Mouse (Mus musculus) limb, embryonic 13.5 days (tissue): ENCODE results near the gene Rab11fip4. TPM values are rescaled to one million over a fixed set of nuclear protein-coding genes. Genes with fewer than 3 reads are reported as not detected.

ENCODE experiments used
- ATAC-seq: fragments of 200-750 bp; cut with Nextera tagmentation; 2 replicates; pipeline ENCODE4 v1.8.0; 2017; ENCODE audit warnings: low read depth, moderate number of reproducible peaks, moderate TSS enrichment; ENCODE audit not compliant: low FRiP score
- H3K27ac ChIP-seq: fragments of 300-500 bp; sonication (generic); 2 replicates; pipeline ENCODE4 v1.5.1; 2015; ENCODE audit warnings: inconsistent platforms, mild to moderate bottlenecking, moderate library complexity
- H3K27me3 ChIP-seq: fragments of 300-500 bp; sonication (generic); 2 replicates; pipeline ENCODE4 v1.6.1; 2015; ENCODE audit warnings: mild to moderate bottlenecking, inconsistent platforms
- H3K36me3 ChIP-seq: fragments of 300-500 bp; sonication (generic); 2 replicates; pipeline ENCODE4 v1.6.1; 2015; ENCODE audit warnings: inconsistent platforms, mild to moderate bottlenecking, moderate library complexity
- H3K4me1 ChIP-seq: fragments of 300-500 bp; sonication (generic); 2 replicates; pipeline ENCODE4 v1.6.1; 2015; ENCODE audit warnings: inconsistent platforms
- H3K4me2 ChIP-seq: fragments of 300-500 bp; sonication (generic); replicated peaks from 2 replicates; pipeline ENCODE4 v1.6.1; 2015; ENCODE audit warnings: inconsistent platforms, mild to moderate bottlenecking, moderate library complexity
- H3K4me3 ChIP-seq: fragments of 300-500 bp; sonication (generic); 2 replicates; pipeline ENCODE4 v1.5.1; 2015; ENCODE audit warnings: moderate library complexity, mild to moderate bottlenecking, inconsistent platforms
- H3K9ac ChIP-seq: fragments of 300-500 bp; sonication (generic); 2 replicates; pipeline ENCODE4 v1.6.1; 2015; ENCODE audit warnings: mild to moderate bottlenecking, inconsistent platforms
- H3K9me3 ChIP-seq: fragments of 300-500 bp; sonication (generic); 2 replicates; pipeline ENCODE4 v1.6.1; 2016; ENCODE audit warnings: inconsistent platforms
- WGBS: fragments of 180-500 bp; shearing (Covaris S2); methylation state at CpG from one replicate; pipeline ENCODE4 v1.1.7; 2015; 5-methylcytosine and 5-hydroxymethylcytosine counted together
- polyA plus RNA-seq: library from polyadenylated mRNA; unstranded; fragments of >200 nt; fragmentation: Nextera tagmentation; extraction: Ambion mirVana; gene quantifications from 2 replicates; pipeline ENCODE4 v1.2.1, GENCODE M21; 2015

The Rab11fip4 gene
- polyA plus RNA-seq, 1 experiment from 2014 or later, result 12.4 TPM

GRCm38 (mm10) chr11:79660361-79661205 lies 69.6 kb downstream of the Rab11fip4 start:
- WGBS, result under 1% methylated on average over 67 of the region's 69 CpGs
- H3K4me1 ChIP-seq, result peaks cover 46% of the 10 kb centered on the region
- peak overlapping the region; percentile 66 for H3K4me3 ChIP-seq
- peak overlapping the region; percentile 69 for H3K27ac ChIP-seq
- no peaks in the 10 kb centered on the region for H3K27me3 ChIP-seq
- peak overlapping the region; percentile 82 for H3K9ac ChIP-seq
- peak; percentile 87 for ATAC-seq
- peak overlapping the region; percentile 94 for H3K4me2 ChIP-seq
- H3K36me3 ChIP-seq, result no peaks in the 10 kb centered on the region
- H3K9me3 ChIP-seq, result no peaks in the 10 kb centered on the region

- H3K9ac ChIP-seq, result peak overlapping the region; percentile 82
- H3K27me3 ChIP-seq, result no peaks in the 10 kb centered on the region
- no peaks in the 10 kb centered on the region for H3K36me3 ChIP-seq
- H3K27ac ChIP-seq, result no peak overlapping the region
- ATAC-seq, result no peak
- peaks cover 47% of the 10 kb centered on the region for H3K4me1 ChIP-seq
- peak overlapping the region; percentile 94 for H3K4me2 ChIP-seq
- 43% methylated on average over 6 of the region's 6 CpGs for WGBS
- peak overlapping the region; percentile 66 for H3K4me3 ChIP-seq
- no peaks in the 10 kb centered on the region for H3K9me3 ChIP-seq
Measured at GRCm38 (mm10) chr11:79661877-79662545, 71.0 kb downstream of the Rab11fip4 start.

GRCm38 (mm10) chr11:79663158-79663557 lies 72.1 kb downstream of the Rab11fip4 start:
- ATAC-seq, result no peak
- Histone ChIP-seq H3K36me3 (peaks cover 2% of the 10 kb centered on the region), H3K27me3 (no peaks in the 10 kb centered on the region), H3K9ac (peak overlapping the region; percentile 82), H3K4me1 (peaks cover 47% of the 10 kb centered on the region), H3K27ac (no peak overlapping the region), H3K4me3 (peak overlapping the region; percentile 66; the same call in 1 of the 2 replicates), H3K4me2 (peak overlapping the region; percentile 94), H3K9me3 (no peaks in the 10 kb centered on the region)
- WGBS, result 79% methylated on average over 9 of the region's 9 CpGs

GRCm38 (mm10) chr11:79663570-79663969 lies 72.6 kb downstream of the Rab11fip4 start:
- Histone ChIP-seq H3K27me3 (no peaks in the 10 kb centered on the region), H3K4me1 (peaks cover 51% of the 10 kb centered on the region), H3K9me3 (no peaks in the 10 kb centered on the region), H3K4me3 (no peak overlapping the region), H3K9ac (peak overlapping the region; percentile 82), H3K4me2 (peak overlapping the region; percentile 94), H3K36me3 (peaks cover 4% of the 10 kb centered on the region), H3K27ac (no peak overlapping the region)
- no peak for ATAC-seq
- WGBS, result 82% methylated on average over 7 of the region's 7 CpGs

- Histone ChIP-seq H3K9ac (no peak overlapping the region), H3K27me3 (no peaks in the 10 kb centered on the region), H3K9me3 (no peaks in the 10 kb centered on the region), H3K4me3 (no peak overlapping the region), H3K27ac (no peak overlapping the region), H3K36me3 (peaks cover 4% of the 10 kb centered on the region), H3K4me1 (peaks cover 73% of the 10 kb centered on the region), H3K4me2 (no peak overlapping the region)
- WGBS, result 80% methylated on average over 8 of the region's 8 CpGs
- no peak for ATAC-seq
Measured at GRCm38 (mm10) chr11:79666544-79666943, 75.5 kb downstream of the Rab11fip4 start.

DNA sequence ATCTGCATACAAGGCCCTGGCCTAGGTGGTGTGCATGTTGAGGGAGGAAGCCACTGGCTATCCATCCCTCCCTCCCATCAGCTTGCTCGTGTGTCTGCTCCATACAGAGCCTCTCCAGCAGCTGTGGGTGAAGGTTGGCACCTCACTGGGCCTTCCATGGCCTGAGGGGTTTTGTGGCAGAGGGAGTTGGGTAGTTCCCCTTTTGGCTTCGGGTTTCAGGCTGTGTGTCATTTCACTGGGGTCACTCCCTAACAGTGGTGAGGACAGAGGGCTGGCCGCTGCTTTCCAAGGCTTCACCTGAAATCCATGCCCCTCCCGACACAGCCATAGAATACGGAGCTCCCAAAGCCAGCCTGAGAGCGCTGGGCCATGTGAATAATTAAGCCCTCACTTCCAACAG lies 78.2 kb downstream of the Rab11fip4 start:
- H3K4me2 ChIP-seq, result no peak overlapping the region; the same call in 1 of the 2 replicates
- peak overlapping the region; percentile 45; the same call in 1 of the 2 replicates for H3K9ac ChIP-seq
- H3K27me3 ChIP-seq, result no peaks in the 10 kb centered on the region
- H3K27ac ChIP-seq, result peak overlapping the region; percentile 96
- 20% methylated on average over 6 of the region's 6 CpGs for WGBS
- ATAC-seq, result no peak; the same call in 1 of the 2 replicates
- H3K4me3 ChIP-seq, result no peak overlapping the region
- peaks cover 4% of the 10 kb centered on the region for H3K36me3 ChIP-seq
- peaks cover 71% of the 10 kb centered on the region for H3K4me1 ChIP-seq
- no peaks in the 10 kb centered on the region for H3K9me3 ChIP-seq

DNA sequence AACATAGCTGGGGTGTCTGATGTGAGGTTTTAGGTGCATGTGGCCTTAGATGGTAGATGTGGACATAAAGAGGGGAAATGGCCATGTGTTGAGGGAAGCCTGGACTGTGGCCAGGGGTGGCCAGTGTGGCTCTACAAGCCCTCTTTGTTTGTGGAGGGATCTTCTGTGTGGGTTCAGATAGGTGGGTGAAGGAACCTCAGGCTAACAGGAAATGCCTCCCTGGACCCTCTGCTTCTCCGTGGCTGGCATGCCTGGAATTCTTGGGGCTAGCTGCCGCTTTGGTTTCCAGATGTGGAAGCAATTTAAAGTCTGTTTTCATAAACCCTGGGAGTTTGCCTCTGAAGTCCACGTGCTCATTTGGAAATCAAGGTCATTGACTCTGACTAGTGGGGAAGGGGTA lies 78.9 kb downstream of the Rab11fip4 start:
- Histone ChIP-seq H3K9ac (no peak overlapping the region), H3K36me3 (peaks cover 4% of the 10 kb centered on the region), H3K4me2 (peak overlapping the region; percentile 37), H3K4me1 (peaks cover 71% of the 10 kb centered on the region), H3K4me3 (no peak overlapping the region), H3K27me3 (no peaks in the 10 kb centered on the region), H3K27ac (peak overlapping the region; percentile 96), H3K9me3 (no peaks in the 10 kb centered on the region)
- ATAC-seq, result peak; percentile 10; the same call in 1 of the 2 replicates
- 1% methylated on average over 3 of the region's 3 CpGs for WGBS

- Histone ChIP-seq H3K4me2 (peak overlapping the region; percentile 37), H3K4me1 (peaks cover 73% of the 10 kb centered on the region), H3K9ac (peak overlapping the region; percentile 31; the same call in 1 of the 2 replicates), H3K27ac (peak overlapping the region; percentile 96), H3K27me3 (no peaks in the 10 kb centered on the region), H3K4me3 (no peak overlapping the region), H3K36me3 (peaks cover 4% of the 10 kb centered on the region), H3K9me3 (no peaks in the 10 kb centered on the region)
- peak; percentile 7; the same call in 1 of the 2 replicates for ATAC-seq
- WGBS, result 29% methylated on average over 7 of the region's 7 CpGs
Measured at GRCm38 (mm10) chr11:79670411-79670945, 79.5 kb downstream of the Rab11fip4 start.

- no peak for ATAC-seq
- H3K4me2 ChIP-seq, result no peak overlapping the region
- no peak overlapping the region for H3K9ac ChIP-seq
- H3K27ac ChIP-seq, result peak overlapping the region; percentile 28; the same call in 1 of the 2 replicates
- H3K4me1 ChIP-seq, result peaks cover 77% of the 10 kb centered on the region
- H3K36me3 ChIP-seq, result peaks cover 4% of the 10 kb centered on the region
- H3K4me3 ChIP-seq, result no peak overlapping the region
- H3K27me3 ChIP-seq, result no peaks in the 10 kb centered on the region
- no peaks in the 10 kb centered on the region for H3K9me3 ChIP-seq
- WGBS, result 61% methylated on average over 6 of the region's 6 CpGs
Measured at GRCm38 (mm10) chr11:79671668-79672281, 80.8 kb downstream of the Rab11fip4 start.

DNA sequence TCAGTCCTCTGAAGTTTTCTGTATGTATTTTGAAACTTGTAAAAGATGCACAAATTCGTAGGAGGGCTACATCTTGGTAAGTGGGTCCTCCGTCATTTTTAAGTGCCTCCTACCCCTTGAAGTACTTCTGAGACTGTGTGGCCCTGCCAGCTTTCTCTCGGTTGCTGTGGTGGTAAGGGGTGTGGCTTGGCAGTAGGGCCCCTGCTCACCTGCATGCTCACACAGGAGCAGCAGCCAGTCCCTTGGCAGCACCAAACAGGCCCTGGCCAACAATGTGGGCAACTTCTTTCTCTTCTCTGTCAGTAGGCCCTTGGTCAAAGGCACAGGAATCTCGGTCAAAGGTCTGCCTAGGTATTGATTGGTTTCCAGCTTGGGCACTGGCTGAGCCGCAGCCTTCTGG lies 82.1 kb downstream of the Rab11fip4 start:
- H3K4me3 ChIP-seq, result no peak overlapping the region
- no peaks in the 10 kb centered on the region for H3K9me3 ChIP-seq
- H3K27ac ChIP-seq, result no peak overlapping the region
- no peak overlapping the region for H3K9ac ChIP-seq
- peaks cover 89% of the 10 kb centered on the region for H3K4me1 ChIP-seq
- H3K27me3 ChIP-seq, result no peaks in the 10 kb centered on the region
- peaks cover 3% of the 10 kb centered on the region for H3K36me3 ChIP-seq
- no peak for ATAC-seq
- H3K4me2 ChIP-seq, result no peak overlapping the region
- WGBS, result 78% methylated on average over 5 of the region's 5 CpGs

- no peak overlapping the region for H3K27ac ChIP-seq
- H3K9me3 ChIP-seq, result no peaks in the 10 kb centered on the region
- H3K4me2 ChIP-seq, result no peak overlapping the region
- no peaks in the 10 kb centered on the region for H3K36me3 ChIP-seq
- H3K4me1 ChIP-seq, result peaks cover 84% of the 10 kb centered on the region
- no peaks in the 10 kb centered on the region for H3K27me3 ChIP-seq
- ATAC-seq, result no peak
- no peak overlapping the region for H3K9ac ChIP-seq
- H3K4me3 ChIP-seq, result no peak overlapping the region
- 74% methylated on average over 8 of the region's 8 CpGs for WGBS
Measured at GRCm38 (mm10) chr11:79673717-79674116, 82.7 kb downstream of the Rab11fip4 start.
